Mouse (Mus musculus): Measurements from ENCODE around the gene Lysmd4.
A peak's percentile ranks its signal among the peaks of the same experiment; 100 is the strongest.

Lysmd4 gene

GRCm38 (mm10) chr7:67352989-67353388 is 130.6 kb downstream of the Lysmd4 start:
- no peak for DNase-seq

DNA sequence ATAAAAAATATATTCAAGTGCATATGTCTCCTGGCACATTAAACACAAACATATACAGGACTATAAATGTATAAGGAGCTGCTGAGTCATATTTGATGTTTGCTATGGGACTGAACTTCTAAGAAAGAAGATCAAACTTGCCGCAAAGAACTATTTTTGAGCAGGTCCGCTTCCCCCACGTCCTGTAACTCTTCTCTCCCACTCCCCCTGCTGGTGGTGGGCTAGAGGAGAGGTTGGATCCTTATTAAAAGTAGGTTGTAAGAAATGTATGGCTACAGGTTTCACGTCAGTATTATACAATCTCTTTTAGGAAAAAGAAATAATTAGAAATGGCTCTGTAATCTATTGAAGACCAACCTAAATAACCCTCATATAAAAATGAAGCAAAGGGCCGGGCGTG is 131.3 kb downstream of the Lysmd4 start:
- DNase-seq, result peak; percentile 68 to 72

- DNase-seq, result peak; percentile 57 to 61
Observed at GRCm38 (mm10) chr7:67355870-67356269, 133.5 kb downstream of the Lysmd4 start.
